Mouse (Mus musculus) embryonic facial prominence, embryonic 14.5 days (tissue): ENCODE data around the gene Slc25a26. TPM values are rescaled to one million over a fixed set of nuclear protein-coding genes. Genes with fewer than 3 reads are reported as not detected.

Experiments
- ATAC-seq: fragments of 200-750 bp; cut with Nextera tagmentation; 2 replicates; pipeline ENCODE4 v1.8.0; 2017; ENCODE audit warnings: low read depth, moderate number of reproducible peaks, moderate TSS enrichment
- DNase-seq: peaks from one replicate; pipeline ENCODE4 v3.0.0-alpha.2; 2015; ENCODE audit warnings: low spot score
- H3K27ac ChIP-seq: fragments of 300-500 bp; sonication (generic); replicated peaks from 2 replicates; pipeline ENCODE4 v1.5.1; 2014; ENCODE audit warnings: low read depth, mild to moderate bottlenecking, low read length, moderate library complexity
- H3K27me3 ChIP-seq: fragments of 300-500 bp; sonication (generic); replicated peaks from 2 replicates; pipeline ENCODE4 v1.6.1; 2014; ENCODE audit warnings: low read length; ENCODE audit not compliant: control insufficient read depth, insufficient read depth
- H3K36me3 ChIP-seq: fragments of 300-500 bp; sonication (generic); 2 replicates; pipeline ENCODE4 v1.6.1; 2014; ENCODE audit warnings: low read length, mixed read lengths; ENCODE audit not compliant: control insufficient read depth, insufficient read depth
- H3K4me1 ChIP-seq: fragments of 300-500 bp; sonication (generic); 2 replicates; pipeline ENCODE4 v1.6.1; 2014; ENCODE audit warnings: antibody characterized with exemption, low read length; ENCODE audit not compliant: control insufficient read depth, insufficient read depth
- H3K4me2 ChIP-seq: fragments of 300-500 bp; sonication (generic); 2 replicates; pipeline ENCODE4 v1.6.1; 2014; ENCODE audit warnings: low read depth, mild to moderate bottlenecking, low read length, moderate library complexity, mixed read lengths
- H3K4me3 ChIP-seq: fragments of 300-500 bp; sonication (generic); 2 replicates; pipeline ENCODE4 v1.5.1; 2014; ENCODE audit warnings: low read depth, mild to moderate bottlenecking, low read length
- H3K9ac ChIP-seq: fragments of 300-500 bp; sonication (generic); 2 replicates; pipeline ENCODE4 v1.6.1; 2014; ENCODE audit warnings: low read depth, mild to moderate bottlenecking, low read length, moderate library complexity, mixed read lengths
- H3K9me3 ChIP-seq: fragments of 300-500 bp; sonication (generic); 2 replicates; pipeline ENCODE4 v1.6.1; 2016; ENCODE audit warnings: low read length; ENCODE audit not compliant: control insufficient read depth
- WGBS: fragments of 180-500 bp; shearing (Covaris S2); extraction: QIAGEN DNeasy Blood & Tissue Kit; methylation state at CpG from one replicate; pipeline ENCODE4 v1.1.7; 2014; 5-methylcytosine and 5-hydroxymethylcytosine counted together
- polyA plus RNA-seq: library from polyadenylated mRNA; unstranded; fragments of >200 nt; fragmentation: Nextera tagmentation; extraction: Ambion mirVana; gene quantifications from 2 replicates; pipeline ENCODE4 v1.2.1, GENCODE M21; 2014

Slc25a26 gene
- polyA plus RNA-seq, 1 experiment from 2014 or later = 6.8 TPM

DNA sequence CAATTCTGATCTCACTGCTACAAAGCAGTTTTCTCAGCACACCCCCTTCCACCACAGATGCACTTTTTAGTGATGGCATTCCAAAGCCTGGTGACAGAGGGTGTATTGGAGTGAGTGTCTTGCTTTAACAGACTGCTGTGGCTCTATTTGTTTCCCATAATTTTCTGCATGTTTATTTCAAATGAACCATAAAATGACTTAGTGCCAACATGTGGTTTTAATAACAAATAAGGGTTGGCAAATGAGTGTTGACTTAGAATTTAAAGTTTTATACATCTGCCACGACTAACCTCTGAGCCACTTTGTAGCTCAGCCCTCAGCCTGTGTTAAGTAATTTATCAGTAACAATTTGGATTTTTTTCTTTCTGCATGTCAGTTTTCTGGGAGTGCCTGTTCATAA, 61.2 kb downstream of the Slc25a26 start:
- H3K9me3 ChIP-seq = no peaks in the 10 kb centered on the region
- H3K27ac ChIP-seq = no peak overlapping the region
- no peaks in the 10 kb centered on the region for H3K36me3 ChIP-seq
- DNase-seq (no peak), ATAC-seq (no peak)
- H3K9ac ChIP-seq = no peak overlapping the region
- no peaks in the 10 kb centered on the region; the same call in 1 of the 2 replicates for H3K27me3 ChIP-seq
- H3K4me3 ChIP-seq = no peak overlapping the region
- no peaks in the 10 kb centered on the region for H3K4me1 ChIP-seq
- 36% methylated on average over 1 of the region's 1 CpGs for WGBS
- H3K4me2 ChIP-seq = no peak overlapping the region

DNA sequence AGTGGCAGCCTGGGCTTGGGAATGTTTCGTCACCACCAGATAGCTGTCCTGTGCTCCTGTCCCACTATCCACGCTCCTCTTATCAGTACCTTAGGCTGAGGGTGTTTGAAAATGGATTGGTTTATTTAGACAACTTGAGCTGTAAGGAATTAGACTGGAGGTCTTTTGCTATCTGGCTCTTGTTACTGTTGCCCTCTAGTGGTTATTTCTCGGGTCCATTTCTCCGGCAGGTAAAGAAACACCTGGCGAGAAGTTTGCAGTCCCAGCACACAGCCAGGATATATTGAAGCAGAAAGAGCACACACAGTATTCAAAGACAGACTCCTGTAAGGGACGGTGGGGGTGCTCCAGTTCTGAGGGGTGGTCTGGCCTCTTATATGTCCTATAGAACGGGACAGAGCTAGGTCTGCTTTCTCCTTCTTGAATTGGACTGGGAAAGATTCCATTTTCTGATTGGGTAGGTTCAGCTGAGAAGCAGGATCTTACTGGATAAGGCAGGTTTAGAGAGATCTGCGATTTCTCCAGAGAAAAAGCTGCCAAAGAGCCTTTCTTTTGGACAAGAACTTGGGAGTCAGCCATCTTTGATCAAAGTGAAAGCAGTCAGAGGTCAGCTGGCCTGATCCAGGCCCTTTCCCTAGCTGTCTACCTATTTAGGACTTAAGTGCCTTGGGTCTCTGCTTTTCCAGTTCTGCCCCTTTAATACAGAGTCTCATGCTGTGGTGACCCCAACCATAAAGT, 63.2 kb downstream of the Slc25a26 start:
- Histone ChIP-seq H3K27ac (no peak overlapping the region), H3K4me1 (no peaks in the 10 kb centered on the region), H3K9ac (no peak overlapping the region), H3K36me3 (no peaks in the 10 kb centered on the region), H3K27me3 (no peaks in the 10 kb centered on the region; the same call in 1 of the 2 replicates), H3K4me3 (no peak overlapping the region), H3K9me3 (no peaks in the 10 kb centered on the region), H3K4me2 (no peak overlapping the region)
- no peak for ATAC-seq
- no peak for DNase-seq
- 57% methylated on average over 8 of the region's 8 CpGs for whole genome bisulfite sequencing

DNA sequence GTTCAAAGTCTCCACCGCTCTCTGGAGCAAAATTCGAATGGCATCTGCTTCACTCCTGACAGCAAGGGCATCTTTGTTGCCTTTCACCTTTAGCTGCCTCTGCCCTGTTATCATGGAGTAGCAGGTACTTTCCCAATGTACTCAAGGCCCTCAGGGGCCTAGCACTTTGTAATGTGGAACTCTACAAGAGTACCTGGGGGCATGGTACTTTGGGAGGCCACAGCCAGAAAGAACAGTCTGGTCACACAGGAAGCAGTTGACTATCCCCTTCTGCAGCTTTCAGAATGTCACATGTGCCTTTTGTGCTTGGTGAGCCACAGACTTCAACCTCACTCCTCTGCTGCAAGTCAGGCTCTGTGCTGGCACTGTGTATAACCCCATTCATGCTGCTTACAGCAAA, 65.6 kb downstream of the Slc25a26 start:
- H3K9me3 ChIP-seq = no peaks in the 10 kb centered on the region
- no peaks in the 10 kb centered on the region for H3K36me3 ChIP-seq
- H3K4me1 ChIP-seq = no peaks in the 10 kb centered on the region
- DNase-seq (no peak), ATAC-seq (no peak)
- no peak overlapping the region for H3K4me3 ChIP-seq
- no peak overlapping the region for H3K4me2 ChIP-seq
- H3K27me3 ChIP-seq = no peaks in the 10 kb centered on the region; the same call in 1 of the 2 replicates
- no peak overlapping the region for H3K9ac ChIP-seq
- H3K27ac ChIP-seq = no peak overlapping the region
- 89% methylated on average over 2 of the region's 2 CpGs for WGBS

DNA sequence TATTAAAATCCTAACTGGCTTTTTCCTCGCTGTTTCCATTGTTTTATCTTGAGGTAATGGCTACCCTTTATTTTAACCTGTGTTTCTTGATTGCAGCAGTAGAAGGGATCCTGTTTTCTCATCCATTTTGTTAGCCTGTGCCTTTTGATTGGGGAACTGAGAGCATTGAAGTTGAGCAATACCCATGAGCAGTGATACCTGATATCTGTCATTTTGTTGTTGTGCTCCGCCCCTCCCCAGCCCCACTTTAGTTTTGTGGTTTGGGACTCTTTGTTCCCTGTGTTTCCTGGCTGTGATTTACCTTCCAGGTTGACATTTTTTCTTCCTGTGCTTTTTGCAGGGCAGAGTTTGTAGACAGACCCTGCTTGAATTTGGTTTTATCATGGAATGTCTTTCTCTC, 67.9 kb downstream of the Slc25a26 start:
- WGBS = 69% methylated on average over 2 of the region's 2 CpGs
- H3K4me2 ChIP-seq = no peak overlapping the region

DNA sequence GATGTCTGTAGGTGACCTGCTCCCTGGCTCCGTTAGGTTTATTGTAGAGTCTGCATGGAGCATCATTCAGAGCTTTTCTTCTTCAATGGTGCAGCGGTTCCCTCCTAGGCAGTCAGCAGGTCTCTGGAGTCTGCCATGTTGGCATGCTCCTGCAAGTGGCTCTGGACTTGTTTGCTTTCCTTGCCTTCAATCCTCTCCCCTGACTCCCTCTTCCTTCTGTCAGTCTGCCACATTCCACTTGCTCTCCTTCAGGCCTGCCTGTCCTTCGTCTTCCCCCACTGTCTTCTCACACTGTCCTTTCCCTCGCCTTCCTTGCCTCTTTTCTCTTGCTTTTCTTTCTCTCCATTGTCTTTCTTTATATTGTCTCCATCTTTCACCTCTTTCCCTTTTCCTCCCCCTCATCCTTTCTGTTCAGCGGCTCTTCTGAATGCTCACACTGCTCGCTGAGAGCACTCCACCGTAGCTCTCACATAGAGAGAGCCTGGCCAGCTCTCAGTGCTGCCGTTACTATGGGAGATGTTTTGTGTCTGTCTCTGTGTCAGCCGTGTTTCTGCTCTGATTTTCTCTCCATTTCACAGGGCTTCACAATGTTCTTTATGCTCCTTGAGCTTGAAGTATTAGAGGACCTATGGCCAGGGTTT, 75.5 kb downstream of the Slc25a26 start:
- Histone ChIP-seq H3K9me3 (0 out of 2 replicates have a peak, but pooled peaks cover 7% of the 10 kb centered on the region), H3K4me1 (no peaks in the 10 kb centered on the region), H3K4me2 (no peak overlapping the region), H3K27ac (no peak overlapping the region), H3K4me3 (no peak overlapping the region), H3K9ac (no peak overlapping the region), H3K27me3 (no peaks in the 10 kb centered on the region), H3K36me3 (no peaks in the 10 kb centered on the region)
- DNase-seq (no peak), ATAC-seq (no peak)
- WGBS = 73% methylated on average over 9 of the region's 9 CpGs

More for the DNA sequence above, 67.9 kb downstream of the Slc25a26 start:
- no peak overlapping the region for H3K4me3 ChIP-seq
- ATAC-seq (no peak), DNase-seq (peak; percentile 44)
- no peak overlapping the region for H3K27ac ChIP-seq
- no peaks in the 10 kb centered on the region; the same call in 1 of the 2 replicates for H3K27me3 ChIP-seq
- no peaks in the 10 kb centered on the region for H3K36me3 ChIP-seq
- H3K4me1 ChIP-seq = no peaks in the 10 kb centered on the region
- 0 out of 2 replicates have a peak, but pooled peaks cover 7% of the 10 kb centered on the region for H3K9me3 ChIP-seq
- no peak overlapping the region for H3K9ac ChIP-seq

DNA sequence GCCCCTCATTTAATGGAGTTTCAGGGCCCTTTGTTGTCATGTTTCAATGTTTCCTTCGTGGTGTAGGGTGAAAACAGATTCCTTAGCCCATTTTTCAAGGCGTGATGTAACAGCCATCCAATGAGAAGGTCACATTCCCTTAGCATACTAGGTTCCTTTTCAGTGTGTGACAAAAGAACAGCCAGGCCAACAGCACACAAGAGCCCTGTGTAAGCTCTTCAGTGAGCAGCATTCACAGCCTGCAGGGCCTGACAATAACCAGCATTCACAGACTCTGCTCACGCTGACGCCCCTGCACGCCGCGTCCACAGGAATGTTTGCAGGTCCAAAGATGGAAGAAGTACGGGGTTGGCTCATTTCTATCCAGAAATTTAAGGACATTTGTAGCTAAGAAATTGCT, 77.9 kb downstream of the Slc25a26 start:
- DNase-seq (peak; percentile 54), ATAC-seq (peak; percentile 77)
- 0 out of 2 replicates have a peak overlapping the region, but pooled peaks have one; percentile 21 for H3K27ac ChIP-seq

DNA sequence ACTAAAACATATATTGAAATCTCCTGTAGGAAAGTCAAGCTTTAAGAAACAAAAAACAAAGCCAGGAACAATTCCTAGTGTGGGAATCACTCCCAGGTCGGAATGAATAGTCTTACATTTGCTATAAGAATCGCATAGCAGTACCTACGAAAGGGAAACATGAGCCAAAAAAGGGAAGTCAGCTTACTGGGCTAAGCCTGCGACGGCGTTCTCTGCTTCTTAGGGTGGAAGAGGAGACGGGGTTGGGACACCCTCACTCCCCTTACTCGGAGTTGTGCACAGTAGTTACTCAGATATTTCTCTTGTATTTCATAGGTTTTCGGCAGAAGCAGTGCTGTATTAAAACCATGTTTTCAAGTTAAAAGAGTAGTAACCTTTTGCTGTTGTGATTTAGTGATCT, 81.9 kb downstream of the Slc25a26 start:
- Histone ChIP-seq H3K27me3 (no peaks in the 10 kb centered on the region), H3K9ac (no peak overlapping the region), H3K36me3 (no peaks in the 10 kb centered on the region), H3K4me2 (no peak overlapping the region), H3K27ac (no peak overlapping the region), H3K4me3 (no peak overlapping the region), H3K4me1 (no peaks in the 10 kb centered on the region), H3K9me3 (no peaks in the 10 kb centered on the region)
- WGBS = 65% methylated on average over 9 of the region's 9 CpGs
- DNase-seq (no peak), ATAC-seq (no peak)

More for the DNA sequence above, 77.9 kb downstream of the Slc25a26 start:
- H3K9me3 ChIP-seq = 0 out of 2 replicates have a peak, but pooled peaks cover under 1% of the 10 kb centered on the region
- H3K4me3 ChIP-seq = no peak overlapping the region
- H3K4me2 ChIP-seq = no peak overlapping the region
- 44% methylated on average over 8 of the region's 8 CpGs for WGBS
- no peaks in the 10 kb centered on the region for H3K4me1 ChIP-seq
- no peak overlapping the region for H3K9ac ChIP-seq
- H3K27me3 ChIP-seq = no peaks in the 10 kb centered on the region
- H3K36me3 ChIP-seq = no peaks in the 10 kb centered on the region

DNA sequence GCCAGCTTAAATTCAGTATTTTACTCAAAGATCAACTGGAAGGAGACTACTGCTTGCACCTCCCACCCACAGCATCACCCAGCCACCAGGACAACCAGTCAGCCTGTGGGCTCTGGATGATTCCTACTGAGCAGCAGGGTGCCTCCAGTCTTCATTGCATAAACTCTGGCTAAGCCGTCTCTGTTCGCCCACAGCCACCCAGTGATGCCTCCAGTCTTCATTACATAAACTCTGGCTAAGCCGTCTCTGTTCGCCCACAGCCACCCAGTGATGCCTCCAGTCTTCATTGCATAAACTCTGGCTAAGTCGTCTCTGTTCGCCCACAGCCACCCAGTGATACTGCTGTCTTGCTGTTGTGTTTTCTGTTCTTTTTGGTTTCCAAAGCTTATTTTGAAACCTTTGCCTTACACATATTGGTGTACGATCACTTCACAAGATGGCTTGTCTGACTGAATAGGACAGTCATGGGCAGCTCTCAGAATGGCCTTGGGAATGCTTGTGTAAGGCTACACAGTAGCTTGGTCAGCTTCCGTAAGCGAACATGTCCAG, 84.1 kb downstream of the Slc25a26 start:
- no peak for ATAC-seq
- H3K4me1 ChIP-seq = no peaks in the 10 kb centered on the region

More for the DNA sequence above, 84.1 kb downstream of the Slc25a26 start:
- H3K27ac ChIP-seq = no peak overlapping the region
- no peak overlapping the region for H3K4me3 ChIP-seq
- no peaks in the 10 kb centered on the region for H3K27me3 ChIP-seq
- WGBS = 93% methylated on average over 9 of the region's 9 CpGs
- no peak overlapping the region for H3K9ac ChIP-seq
- H3K36me3 ChIP-seq = no peaks in the 10 kb centered on the region
- H3K4me2 ChIP-seq = no peak overlapping the region
- no peaks in the 10 kb centered on the region for H3K9me3 ChIP-seq
- DNase-seq = no peak
